ENCODE assay signal across 8 mouse cellular contexts in the genomic region with DNA sequence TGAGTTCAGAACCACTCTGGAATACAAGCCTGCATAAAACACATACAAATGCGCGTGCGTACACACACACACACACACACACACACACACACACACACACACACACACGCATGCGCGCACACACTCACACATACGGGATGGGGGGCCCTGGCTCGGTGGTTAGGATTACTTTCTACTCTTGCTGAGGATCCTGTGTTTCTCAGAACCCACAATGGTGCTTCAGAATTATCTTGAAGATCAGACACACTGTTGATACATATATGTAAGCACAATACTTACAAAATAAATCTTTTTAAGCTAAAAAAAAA. TPM values are rescaled to one million over a fixed set of nuclear protein-coding genes. Genes with fewer than 3 reads are reported as not detected.
A peak's percentile ranks its signal among the peaks of the same experiment; 100 is the strongest.
DNase-seq lines count a peak whose midpoint lies in the region; ATAC-seq and TF ChIP-seq lines count a peak whose summit lies in the region.

No protein-coding gene starts in this region.

- TF ChIP-seq CTCF in heart, postnatal 0 days (IDR thresholded peaks at IDR 0.05; ENCODE audit: low read depth): no peak
- no peak for TF ChIP-seq CTCF in MEL (IDR thresholded peaks at IDR 0.05 in 2 of 3, conservative IDR thresholded peaks at IDR 0.05 in 1 of 3; ENCODE audit: control insufficient read depth in 1 of 3, insufficient read depth in 1 of 3, low read depth in 2 of 3, low read length in 3 of 3, poor library complexity in 1 of 3, severe bottlenecking in 1 of 3)

- TF ChIP-seq RAD21 in MEL (IDR thresholded peaks at IDR 0.05; ENCODE audit: low read depth, low read length): no peak

- H3K4me3 ChIP-seq in heart, postnatal 0 days (ENCODE audit: low read depth, low read length): no peak overlapping the region
- H3K4me3 ChIP-seq in MEL (ENCODE audit: control insufficient read depth in 1 of 2, insufficient read depth in 1 of 2, low read depth in 2 of 2, low read length in 2 of 2): peak overlapping the region; percentile 44 to 79
- peak overlapping the region; percentile 81; the same call in 1 of the 2 replicates for H3K4me3 ChIP-seq in hindbrain, embryonic 11.5 days (ENCODE audit: low read depth, low read length)
- peak overlapping the region; percentile 80 for H3K4me3 ChIP-seq in midbrain, embryonic 10.5 days

- H3K79me2 ChIP-seq in MEL (ENCODE audit: control insufficient read depth, insufficient read depth, low read length, poor library complexity): peaks cover 17% of the 10 kb centered on the region

- no peak overlapping the region for H3K9ac ChIP-seq in heart, postnatal 0 days (replicated peaks; ENCODE audit: low read depth, low read length)
- peak overlapping the region; percentile 27 for H3K9ac ChIP-seq in MEL (ENCODE audit: control insufficient read depth, low read depth, low read length, poor library complexity, severe bottlenecking)
- no peak overlapping the region for H3K9ac ChIP-seq in hindbrain, embryonic 11.5 days (ENCODE audit: low read depth, low read length)

- DNase-seq in heart, postnatal 0 days (ENCODE audit: low spot score): no peak
- no peak for DNase-seq in heart, adult 11 months
- DNase-seq in MEL (ENCODE audit: low read depth, low spot score) (no peak), MN1 (ENCODE audit: low spot score) (no peak)
- no peak for DNase-seq in hindbrain, embryonic 11.5 days (ENCODE audit: low spot score)
- DNase-seq in midbrain, embryonic 10.5 days (ENCODE audit: low spot score): no peak
- DNase-seq in embryo, embryonic 10 days (ENCODE audit: low spot score): no peak

- WGBS in heart, postnatal 0 days: 80% methylated on average over 8 of the region's 8 CpGs
- WGBS in hindbrain, embryonic 11.5 days: 83% methylated on average over 8 of the region's 8 CpGs
- WGBS in midbrain, embryonic 10.5 days: 89% methylated on average over 8 of the region's 8 CpGs

- ATAC-seq in heart, postnatal 0 days (ENCODE audit: insufficient read depth, low read depth): no peak
- no peak; the same call in 1 of the 2 replicates for ATAC-seq in hindbrain, embryonic 11.5 days (ENCODE audit: low FRiP score)
- no peak for ATAC-seq in megakaryocyte progenitor cell, adult 5-6 weeks (replicated peaks; ENCODE audit: poor library complexity)

- H3K4me2 ChIP-seq in heart, postnatal 0 days (ENCODE audit: low read depth, low read length): peak overlapping the region; percentile 96
- no peak overlapping the region for H3K4me2 ChIP-seq in hindbrain, embryonic 11.5 days (replicated peaks; ENCODE audit: low read depth, low read length)

- H3K9me3 ChIP-seq in heart, postnatal 0 days (replicated peaks; ENCODE audit: control insufficient read depth, low read length): no peaks in the 10 kb centered on the region
- no peaks in the 10 kb centered on the region for H3K9me3 ChIP-seq in MEL (replicated peaks; ENCODE audit: insufficient read depth, low read length)
- no peaks in the 10 kb centered on the region for H3K9me3 ChIP-seq in hindbrain, embryonic 11.5 days (ENCODE audit: control insufficient read depth, low read length)
- H3K9me3 ChIP-seq in midbrain, embryonic 10.5 days (replicated peaks): no peaks in the 10 kb centered on the region

- TF ChIP-seq EP300 in heart, postnatal 0 days (IDR thresholded peaks at IDR 0.05; ENCODE audit: low read depth): no peak
- no peak for TF ChIP-seq EP300 in MEL (IDR thresholded peaks at IDR 0.05; ENCODE audit: low read depth in 1 of 2, low read length in 2 of 2)

- no peak overlapping the region for H3K27ac ChIP-seq in heart, postnatal 0 days (ENCODE audit: low read depth)
- H3K27ac ChIP-seq in MEL (ENCODE audit: control insufficient read depth, low read depth, low read length): peak overlapping the region; percentile 0; the same call in 1 of the 2 replicates
- no peak overlapping the region for H3K27ac ChIP-seq in hindbrain, embryonic 11.5 days (ENCODE audit: low read depth, low read length)
- peak overlapping the region; percentile 86; the same call in 1 of the 2 replicates for H3K27ac ChIP-seq in midbrain, embryonic 10.5 days (replicated peaks)

- TF ChIP-seq POLR2A in MEL (IDR thresholded peaks at IDR 0.05; ENCODE audit: control insufficient read depth in 1 of 2, insufficient read depth in 1 of 2, low read depth in 1 of 2, low read length in 2 of 2, poor library complexity in 1 of 2): no peak

- H3K27me3 ChIP-seq in heart, postnatal 0 days (ENCODE audit: control insufficient read depth, insufficient read depth, low read length): no peaks in the 10 kb centered on the region
- H3K27me3 ChIP-seq in MEL (ENCODE audit: control insufficient read depth in 1 of 2, insufficient read depth in 2 of 2, low read length in 2 of 2): no peaks in the 10 kb centered on the region
- no peaks in the 10 kb centered on the region for H3K27me3 ChIP-seq in hindbrain, embryonic 11.5 days (ENCODE audit: control insufficient read depth, insufficient read depth, low read length)
- no peaks in the 10 kb centered on the region for H3K27me3 ChIP-seq in midbrain, embryonic 10.5 days (ENCODE audit: low read depth, poor library complexity, severe bottlenecking)

- H3K4me1 ChIP-seq in heart, postnatal 0 days (ENCODE audit: control insufficient read depth, insufficient read depth): peaks cover 26% of the 10 kb centered on the region
- H3K4me1 ChIP-seq in MEL (ENCODE audit: control insufficient read depth in 1 of 2, insufficient read depth in 2 of 2, low read length in 2 of 2): peaks cover 7 to 23% of the 10 kb centered on the region in 2 experiments
- H3K4me1 ChIP-seq in hindbrain, embryonic 11.5 days (replicated peaks; ENCODE audit: control insufficient read depth, insufficient read depth, low read length): 0 out of 2 replicates have a peak, but pooled peaks cover 2% of the 10 kb centered on the region
- peaks cover 20% of the 10 kb centered on the region for H3K4me1 ChIP-seq in midbrain, embryonic 10.5 days

- H3K36me3 ChIP-seq in heart, postnatal 0 days (replicated peaks; ENCODE audit: control insufficient read depth, insufficient read depth, low read length): no peaks in the 10 kb centered on the region
- peaks cover 0 to 23% of the 10 kb centered on the region in 2 experiments; a peak in 2 of 4 replicates for H3K36me3 ChIP-seq in MEL (ENCODE audit: control insufficient read depth in 1 of 2, insufficient read depth in 2 of 2, low read length in 2 of 2)
- H3K36me3 ChIP-seq in hindbrain, embryonic 11.5 days (ENCODE audit: control insufficient read depth, insufficient read depth, low read length): no peaks in the 10 kb centered on the region
- H3K36me3 ChIP-seq in midbrain, embryonic 10.5 days: no peaks in the 10 kb centered on the region

TF ChIP-seq in MEL, 35 proteins besides CTCF, POLR2A, EP300 and RAD21:
- no peak for TF ChIP-seq SMC3 (IDR thresholded peaks at IDR 0.05; ENCODE audit: low read depth, low read length)
- no peak for TF ChIP-seq MAFK (IDR thresholded peaks at IDR 0.05; ENCODE audit: borderline replicate concordance, low read depth, low read length)
- TF ChIP-seq NELFE (IDR thresholded peaks at IDR 0.05; ENCODE audit: low read depth, low read length): no peak
- no peak for TF ChIP-seq MYB (IDR thresholded peaks at IDR 0.05; ENCODE audit: low read depth, low read length)
- TF ChIP-seq GABPA (IDR thresholded peaks at IDR 0.05; ENCODE audit: low read depth, low read length): no peak
- no peak for TF ChIP-seq RCOR1 (IDR thresholded peaks at IDR 0.05; ENCODE audit: low read depth, low read length)
- no peak for TF ChIP-seq TAL1 (IDR thresholded peaks at IDR 0.05; ENCODE audit: low read length)
- TF ChIP-seq JUND (IDR thresholded peaks at IDR 0.05; ENCODE audit: low read depth, low read length): no peak
- no peak for TF ChIP-seq GATA1 (IDR thresholded peaks at IDR 0.05; ENCODE audit: low read depth, low read length)
- TF ChIP-seq POLR2AphosphoS5 (IDR thresholded peaks at IDR 0.05; ENCODE audit: borderline replicate concordance, low read depth, low read length): no peak
- TF ChIP-seq ZKSCAN1 (IDR thresholded peaks at IDR 0.05; ENCODE audit: low read depth, low read length): no peak
- TF ChIP-seq ETS1 (IDR thresholded peaks at IDR 0.05; ENCODE audit: low read depth, low read length): no peak
- TF ChIP-seq MXI1 (IDR thresholded peaks at IDR 0.05; ENCODE audit: low read depth, low read length): no peak
- TF ChIP-seq UBTF (IDR thresholded peaks at IDR 0.05; ENCODE audit: borderline replicate concordance, insufficient read depth, low read depth, low read length): no peak

RNA-seq across cellular contexts. Expression of a gene that starts 0.7 kb away (rescaled TPM):
- total RNA-seq in heart, postnatal 0 days (2014; rRNA removed; ENCODE audit: low replicate concordance): 99.4 and 120 TPM in 2 replicates
- polyA plus RNA-seq in heart, postnatal 0 days (2015; fragmentation: Nextera tagmentation; extraction: Ambion mirVana): 119 and 120 TPM in 2 replicates
- total RNA-seq in MEL (2012; rRNA removed): 74.2 and 79.1 TPM in 2 replicates
- 10 to 100 TPM in 1 of 2 experiments, not detected in 1; 88.5 TPM for polyA plus RNA-seq in MEL (2012; ENCODE audit: insufficient read depth in 1 of 2, insufficient read length in 2 of 2, low read depth in 1 of 2, low replicate concordance in 2 of 2, missing spikeins in 1 of 2)
- polyA plus RNA-seq in hindbrain, embryonic 11.5 days (2014; fragmentation: Nextera tagmentation; extraction: Ambion mirVana): 106 and 111 TPM in 2 replicates
- 87.4 and 89.5 TPM in 2 replicates for polyA plus RNA-seq in midbrain, embryonic 10.5 days (2016; fragmentation: Nextera tagmentation; extraction: Ambion mirVana)
- 62.2 and 62.7 TPM in 2 replicates for total RNA-seq in megakaryocyte progenitor cell, adult 5-6 weeks (2015)
- 34.4 and 44.1 TPM in 2 replicates for total RNA-seq in megakaryocyte progenitor cell, adult 5-6 weeks (2017)

RNA-seq across cellular contexts. Expression of a gene that starts 39.1 kb away (rescaled TPM):
- 8.9 and 12.7 TPM in 2 replicates for total RNA-seq in heart, postnatal 0 days (2014; rRNA removed; ENCODE audit: low replicate concordance)
- 5.7 TPM in 2 replicates for polyA plus RNA-seq in heart, postnatal 0 days (2015; fragmentation: Nextera tagmentation; extraction: Ambion mirVana)
- total RNA-seq in MEL (2012; rRNA removed): 19.5 and 24.2 TPM in 2 replicates
- 10 to 100 TPM; 25.8 to 30.2 TPM for polyA plus RNA-seq in MEL (2012; ENCODE audit: insufficient read depth in 1 of 2, insufficient read length in 2 of 2, low read depth in 1 of 2, low replicate concordance in 2 of 2, missing spikeins in 1 of 2)
- polyA plus RNA-seq in hindbrain, embryonic 11.5 days (2014; fragmentation: Nextera tagmentation; extraction: Ambion mirVana): 34.9 and 50.4 TPM in 2 replicates
- 20.6 and 38.1 TPM in 2 replicates for polyA plus RNA-seq in midbrain, embryonic 10.5 days (2016; fragmentation: Nextera tagmentation; extraction: Ambion mirVana)
- 12.5 and 13.2 TPM in 2 replicates for total RNA-seq in megakaryocyte progenitor cell, adult 5-6 weeks (2015)
- 7.9 and 14.2 TPM in 2 replicates for total RNA-seq in megakaryocyte progenitor cell, adult 5-6 weeks (2017)

Comparison
In these comparisons a context has a peak if more than half of its experiments do, and no peak if none do; other contexts are left out.
1. H3K27ac ChIP-seq: peak in MEL (single experiment) and midbrain, embryonic 10.5 days (single experiment); none in heart, postnatal 0 days (single experiment) and hindbrain, embryonic 11.5 days (single experiment).